Mouse (Mus musculus) kidney, postnatal 0 days (tissue): ENCODE measurements around the gene Gm20388. TPM values are rescaled to one million over a fixed set of nuclear protein-coding genes. Genes with fewer than 3 reads are reported as not detected.

ENCODE experiments used
- ATAC-seq: fragments of 200-750 bp; cut with Nextera tagmentation; replicated peaks from 2 replicates; pipeline ENCODE4 v1.8.0; 2017; ENCODE audit warnings: low read depth, moderate number of reproducible peaks, moderate TSS enrichment, moderate library complexity; ENCODE audit not compliant: low FRiP score
- DNase-seq: peaks from one replicate; pipeline ENCODE4 v3.0.0-alpha.2; 2016; ENCODE audit warnings: low spot score
- H3K27ac ChIP-seq: fragments of 300-500 bp; sonication (generic); 2 replicates; pipeline ENCODE4 v1.5.1; 2014; ENCODE audit warnings: mild to moderate bottlenecking
- H3K27me3 ChIP-seq: fragments of 300-500 bp; sonication (generic); 2 replicates; pipeline ENCODE4 v1.6.1; 2014; ENCODE audit warnings: low read length, mixed read lengths; ENCODE audit not compliant: insufficient read depth
- H3K36me3 ChIP-seq: fragments of 300-500 bp; sonication (generic); 2 replicates; pipeline ENCODE4 v1.6.1; 2014; ENCODE audit warnings: low read length, mixed read lengths; ENCODE audit not compliant: insufficient read depth
- H3K4me1 ChIP-seq: fragments of 300-500 bp; sonication (generic); replicated peaks from 2 replicates; pipeline ENCODE4 v1.6.1; 2014; ENCODE audit warnings: antibody characterized with exemption, low read length, mixed read lengths; ENCODE audit not compliant: insufficient read depth
- H3K4me2 ChIP-seq: fragments of 300-500 bp; sonication (generic); 2 replicates; pipeline ENCODE4 v1.6.1; 2014; ENCODE audit warnings: mild to moderate bottlenecking, low read length, moderate library complexity, mixed read lengths
- H3K4me3 ChIP-seq: fragments of 300-500 bp; sonication (generic); replicated peaks from 2 replicates; pipeline ENCODE4 v1.5.1; 2014; ENCODE audit warnings: low read depth, low read length
- H3K9ac ChIP-seq: fragments of 300-500 bp; sonication (generic); 2 replicates; pipeline ENCODE4 v1.6.1; 2014; ENCODE audit warnings: low read depth, low read length
- H3K9me3 ChIP-seq: fragments of 300-500 bp; sonication (generic); replicated peaks from 2 replicates; pipeline ENCODE4 v1.6.1; 2016; ENCODE audit warnings: low read length, inconsistent platforms, mixed read lengths
- CTCF ChIP-seq: IDR thresholded peaks from 2 replicates; pipeline ENCODE4 v1.5.1; 2016; ENCODE audit warnings: antibody characterized with exemption, low read depth, mild to moderate bottlenecking, moderate library complexity
- WGBS: fragments of 180-500 bp; shearing (Covaris S2); extraction: QIAGEN DNeasy Blood & Tissue Kit; methylation state at CpG from one replicate; pipeline ENCODE4 v1.1.7; 2014; 5-methylcytosine and 5-hydroxymethylcytosine counted together
- polyA plus RNA-seq: library from polyadenylated mRNA; unstranded; fragments of >200 nt; fragmentation: Nextera tagmentation; extraction: Ambion mirVana; gene quantifications from 2 replicates; pipeline ENCODE4 v1.2.1, GENCODE M21; 2015

Gene Gm20388
- polyA plus RNA-seq, 1 experiment from 2014 or later = not detected

GRCm38 (mm10) chr8:123842086-123842485 lies 3931.4 kb downstream of the Gm20388 start:
- no peak overlapping the region for H3K4me3 ChIP-seq
- H3K4me1 ChIP-seq = no peaks in the 10 kb centered on the region
- TF ChIP-seq CTCF = no peak
- no peak overlapping the region for H3K27ac ChIP-seq
- no peak overlapping the region for H3K4me2 ChIP-seq
- H3K9ac ChIP-seq = no peak overlapping the region
- ATAC-seq = no peak
- no peaks in the 10 kb centered on the region for H3K9me3 ChIP-seq
- DNase-seq = no peak
- 88% methylated on average over 12 of the region's 12 CpGs for WGBS
- H3K36me3 ChIP-seq = no peaks in the 10 kb centered on the region
- H3K27me3 ChIP-seq = no peaks in the 10 kb centered on the region

- Histone ChIP-seq H3K4me1 (no peaks in the 10 kb centered on the region), H3K4me2 (no peak overlapping the region), H3K9me3 (no peaks in the 10 kb centered on the region), H3K27ac (no peak overlapping the region), H3K27me3 (no peaks in the 10 kb centered on the region), H3K36me3 (no peaks in the 10 kb centered on the region), H3K4me3 (no peak overlapping the region), H3K9ac (no peak overlapping the region)
- no peak for TF ChIP-seq CTCF
- whole genome bisulfite sequencing = 82% methylated on average over 7 of the region's 7 CpGs
- ATAC-seq (no peak), DNase-seq (no peak)
These were observed 3933.7 kb downstream of the Gm20388 start for GRCm38 (mm10) chr8:123844341-123844740.

DNA sequence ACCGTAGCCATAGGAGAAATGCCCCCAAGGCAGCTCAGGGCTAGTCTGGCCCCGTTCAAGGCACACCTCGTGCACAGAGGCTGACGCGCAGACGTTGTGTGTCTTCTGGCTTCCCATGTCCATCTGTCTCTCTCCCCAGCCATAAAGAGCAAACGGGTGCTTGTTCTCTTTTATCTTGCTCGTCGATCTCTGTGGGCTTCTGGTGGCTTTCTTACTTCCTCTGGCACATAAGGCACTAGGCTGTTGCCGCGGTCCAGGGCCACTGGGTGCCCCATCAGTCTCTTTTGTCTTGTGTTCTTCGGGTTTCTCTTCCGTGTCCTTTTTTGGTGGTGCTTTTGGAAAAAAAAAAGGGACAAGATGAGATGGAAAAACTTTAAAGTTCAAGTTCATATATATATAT lies 3934.5 kb downstream of the Gm20388 start:
- H3K27me3 ChIP-seq = no peaks in the 10 kb centered on the region

GRCm38 (mm10) chr8:123845991-123846390 lies 3935.3 kb downstream of the Gm20388 start:
- Histone ChIP-seq H3K27ac (no peak overlapping the region), H3K9me3 (no peaks in the 10 kb centered on the region), H3K4me2 (no peak overlapping the region), H3K27me3 (no peaks in the 10 kb centered on the region), H3K4me3 (no peak overlapping the region), H3K36me3 (no peaks in the 10 kb centered on the region), H3K4me1 (no peaks in the 10 kb centered on the region), H3K9ac (no peak overlapping the region)
- 90% methylated on average over 10 of the region's 10 CpGs for WGBS
- no peak for TF ChIP-seq CTCF
- DNase-seq = no peak
- ATAC-seq = no peak

More for the DNA sequence above, 3934.5 kb downstream of the Gm20388 start:
- H3K4me3 ChIP-seq = no peak overlapping the region
- no peak overlapping the region for H3K9ac ChIP-seq
- no peaks in the 10 kb centered on the region for H3K9me3 ChIP-seq
- no peak overlapping the region for H3K27ac ChIP-seq
- no peaks in the 10 kb centered on the region for H3K4me1 ChIP-seq
- no peak for TF ChIP-seq CTCF
- ATAC-seq (no peak), DNase-seq (no peak)
- H3K36me3 ChIP-seq = no peaks in the 10 kb centered on the region
- no peak overlapping the region for H3K4me2 ChIP-seq
- 72% methylated on average over 13 of the region's 13 CpGs for WGBS

- WGBS = 81% methylated on average over 12 of the region's 12 CpGs
- TF ChIP-seq CTCF = no peak
- Histone ChIP-seq H3K4me2 (no peak overlapping the region), H3K4me3 (no peak overlapping the region), H3K27me3 (no peaks in the 10 kb centered on the region), H3K36me3 (no peaks in the 10 kb centered on the region), H3K9ac (no peak overlapping the region), H3K4me1 (no peaks in the 10 kb centered on the region), H3K27ac (no peak overlapping the region), H3K9me3 (no peaks in the 10 kb centered on the region)
- DNase-seq (no peak), ATAC-seq (no peak)
These were observed 3935.9 kb downstream of the Gm20388 start for GRCm38 (mm10) chr8:123846509-123846908.

DNA sequence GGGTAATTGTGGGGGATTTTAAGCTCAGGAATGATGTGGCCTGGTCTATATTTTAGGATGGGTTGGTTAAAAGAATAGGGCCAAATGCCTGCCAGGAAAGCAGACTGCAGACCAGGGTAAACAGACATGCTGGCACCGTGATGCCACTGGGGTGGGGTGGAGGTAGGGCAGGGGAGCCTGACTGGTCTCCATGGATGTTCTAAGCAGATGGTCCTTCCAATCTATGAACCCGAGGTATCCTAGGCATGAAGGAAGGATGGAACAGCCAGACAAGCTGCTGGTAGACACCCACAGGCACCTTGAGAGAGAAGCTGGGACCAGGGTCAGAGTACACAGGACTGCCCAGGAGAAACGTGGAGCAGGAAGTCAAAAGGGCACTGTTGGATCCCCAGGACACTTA lies 3936.9 kb downstream of the Gm20388 start:
- no peak overlapping the region for H3K4me3 ChIP-seq
- no peak for TF ChIP-seq CTCF
- H3K9ac ChIP-seq = no peak overlapping the region
- DNase-seq (no peak), ATAC-seq (no peak)
- H3K4me1 ChIP-seq = no peaks in the 10 kb centered on the region
- H3K36me3 ChIP-seq = no peaks in the 10 kb centered on the region
- no peak overlapping the region for H3K27ac ChIP-seq
- H3K27me3 ChIP-seq = no peaks in the 10 kb centered on the region
- no peak overlapping the region for H3K4me2 ChIP-seq
- H3K9me3 ChIP-seq = no peaks in the 10 kb centered on the region
- 55% methylated on average over 3 of the region's 3 CpGs for WGBS

GRCm38 (mm10) chr8:123849352-123849751 lies 3938.7 kb downstream of the Gm20388 start:
- Histone ChIP-seq H3K36me3 (no peaks in the 10 kb centered on the region), H3K9ac (no peak overlapping the region), H3K9me3 (no peaks in the 10 kb centered on the region), H3K27me3 (no peaks in the 10 kb centered on the region), H3K27ac (no peak overlapping the region), H3K4me3 (no peak overlapping the region), H3K4me2 (no peak overlapping the region), H3K4me1 (no peaks in the 10 kb centered on the region)
- DNase-seq = no peak
- TF ChIP-seq CTCF = no peak
- ATAC-seq = no peak
- WGBS = 90% methylated on average over 4 of the region's 4 CpGs
